ENCODE assay signal across 12 mouse cellular contexts in genomic region chr11:88645821-88646220, GRCm38 (mm10).
DNase-seq lines count a peak whose midpoint lies in the region; ATAC-seq and TF ChIP-seq lines count a peak whose summit lies in the region.
"Had no signal": no experiment of that assay in that cellular context is flagged by ENCODE, and none has a peak within 500 bp of the region (broad histone marks: within the 10 kb centered on the region; RNA-seq: fewer than 3 reads in every experiment).

No protein-coding gene starts in this region.

- no peak for DNase-seq in liver, postnatal 0 days
- no peak for DNase-seq in liver, embryonic 11.5 days (ENCODE audit: low spot score)
- no peak for DNase-seq in hindbrain, embryonic 14.5 days (ENCODE audit: low spot score)
- DNase-seq in adrenal gland, postnatal 10 days, result no peak
- DNase-seq in heart, adult 8-10 months (ENCODE audit: low spot score), result no peak
- DNase-seq: adrenal gland, postnatal 36 days; cerebellum, adult 11-12 months; kidney, postnatal 4 days had no signal

- H3K36me3 ChIP-seq in liver, postnatal 0 days (replicated peaks; ENCODE audit: insufficient read depth, low read length), result 0 out of 2 replicates have a peak, but pooled peaks cover 7% of the 10 kb centered on the region
- H3K36me3 ChIP-seq in liver, embryonic 11.5 days (ENCODE audit: control insufficient read depth, insufficient read depth, low read length), result peaks cover 5% of the 10 kb centered on the region; the same call in 1 of the 2 replicates
- peaks cover 4% of the 10 kb centered on the region for H3K36me3 ChIP-seq in forebrain, embryonic 12.5 days (replicated peaks)
- H3K36me3 ChIP-seq in hindbrain, embryonic 14.5 days (replicated peaks; ENCODE audit: control insufficient read depth, insufficient read depth), result peaks cover 3% of the 10 kb centered on the region; the same call in 1 of the 2 replicates
- no peaks in the 10 kb centered on the region for H3K36me3 ChIP-seq in neural tube, embryonic 15.5 days

- 0 out of 2 replicates have a peak, but pooled peaks have one; percentile 17 for TF ChIP-seq CTCF in liver, postnatal 0 days (IDR thresholded peaks at IDR 0.05; ENCODE audit: low read depth)

- H3K4me1 ChIP-seq in liver, postnatal 0 days (ENCODE audit: insufficient read depth), result 0 out of 2 replicates have a peak, but pooled peaks cover 4% of the 10 kb centered on the region
- H3K4me1 ChIP-seq in liver, embryonic 11.5 days (replicated peaks; ENCODE audit: control insufficient read depth, insufficient read depth, low read length), result 0 out of 2 replicates have a peak, but pooled peaks cover 12% of the 10 kb centered on the region
- peaks cover 85% of the 10 kb centered on the region for H3K4me1 ChIP-seq in forebrain, embryonic 12.5 days
- H3K4me1 ChIP-seq in hindbrain, embryonic 14.5 days (replicated peaks; ENCODE audit: control insufficient read depth, insufficient read depth, low read length), result peaks cover 58% of the 10 kb centered on the region
- peaks cover 61% of the 10 kb centered on the region for H3K4me1 ChIP-seq in neural tube, embryonic 15.5 days

- H3K9me3 ChIP-seq in liver, postnatal 0 days (ENCODE audit: low read length), result no peaks in the 10 kb centered on the region
- no peaks in the 10 kb centered on the region for H3K9me3 ChIP-seq in liver, embryonic 11.5 days (ENCODE audit: control insufficient read depth, low read length)
- H3K9me3 ChIP-seq in forebrain, embryonic 12.5 days, result no peaks in the 10 kb centered on the region
- no peaks in the 10 kb centered on the region for H3K9me3 ChIP-seq in hindbrain, embryonic 14.5 days (ENCODE audit: control insufficient read depth, low read length)
- no peaks in the 10 kb centered on the region for H3K9me3 ChIP-seq in neural tube, embryonic 15.5 days (replicated peaks)

- no peak for TF ChIP-seq EP300 in liver, postnatal 0 days (IDR thresholded peaks at IDR 0.05; ENCODE audit: low read depth)

- no peak overlapping the region for H3K9ac ChIP-seq in liver, postnatal 0 days (replicated peaks)
- no peak overlapping the region for H3K9ac ChIP-seq in liver, embryonic 11.5 days (ENCODE audit: low read depth, low read length)
- no peak overlapping the region for H3K9ac ChIP-seq in forebrain, embryonic 12.5 days
- no peak overlapping the region for H3K9ac ChIP-seq in hindbrain, embryonic 14.5 days
- H3K9ac ChIP-seq in neural tube, embryonic 15.5 days (replicated peaks), result no peak overlapping the region
- H3K9ac ChIP-seq: liver, embryonic 14.5 days had no signal

- no peak overlapping the region for H3K4me3 ChIP-seq in liver, postnatal 0 days (ENCODE audit: low read depth, low read length)
- H3K4me3 ChIP-seq in liver, embryonic 11.5 days (ENCODE audit: low read depth, low read length), result no peak overlapping the region
- no peak overlapping the region for H3K4me3 ChIP-seq in forebrain, embryonic 12.5 days (replicated peaks)
- H3K4me3 ChIP-seq in hindbrain, embryonic 14.5 days (replicated peaks; ENCODE audit: low read length), result no peak overlapping the region
- no peak overlapping the region for H3K4me3 ChIP-seq in neural tube, embryonic 15.5 days (replicated peaks)

- no peak overlapping the region for H3K4me2 ChIP-seq in liver, postnatal 0 days (ENCODE audit: low read depth, low read length)
- no peak overlapping the region for H3K4me2 ChIP-seq in liver, embryonic 11.5 days
- peak overlapping the region; percentile 31; the same call in 1 of the 2 replicates for H3K4me2 ChIP-seq in forebrain, embryonic 12.5 days
- no peak overlapping the region for H3K4me2 ChIP-seq in hindbrain, embryonic 14.5 days (replicated peaks)
- no peak overlapping the region for H3K4me2 ChIP-seq in neural tube, embryonic 15.5 days

- WGBS in liver, postnatal 0 days (ENCODE audit: insufficient replicate concordance), result 84% methylated on average over 7 of the region's 7 CpGs
- WGBS in liver, embryonic 11.5 days, result 77% methylated on average over 7 of the region's 7 CpGs
- 51% methylated on average over 7 of the region's 7 CpGs for WGBS in forebrain, embryonic 12.5 days
- WGBS in hindbrain, embryonic 14.5 days, result 61% methylated on average over 7 of the region's 7 CpGs
- WGBS in neural tube, embryonic 15.5 days, result 62% methylated on average over 7 of the region's 7 CpGs

- no peak for ATAC-seq in liver, postnatal 0 days
- no peak for ATAC-seq in liver, embryonic 11.5 days (replicated peaks; ENCODE audit: low FRiP score)
- no peak; the same call in 1 of the 2 replicates for ATAC-seq in forebrain, embryonic 12.5 days (ENCODE audit: low FRiP score)
- ATAC-seq in hindbrain, embryonic 14.5 days (ENCODE audit: low FRiP score), result no peak
- ATAC-seq in neural tube, embryonic 15.5 days (ENCODE audit: low FRiP score), result no peak

- H3K27ac ChIP-seq in liver, postnatal 0 days (ENCODE audit: low read depth), result no peak overlapping the region
- no peak overlapping the region for H3K27ac ChIP-seq in liver, embryonic 11.5 days (ENCODE audit: low read depth, low read length)
- peak overlapping the region; percentile 88 for H3K27ac ChIP-seq in forebrain, embryonic 12.5 days
- peak overlapping the region; percentile 56 for H3K27ac ChIP-seq in hindbrain, embryonic 14.5 days
- H3K27ac ChIP-seq in neural tube, embryonic 15.5 days (replicated peaks), result peak overlapping the region; percentile 63
- H3K27ac ChIP-seq: liver, embryonic 14.5 days; macrophage had no signal

- H3K27me3 ChIP-seq in liver, postnatal 0 days (ENCODE audit: insufficient read depth, low read length), result no peaks in the 10 kb centered on the region
- H3K27me3 ChIP-seq in liver, embryonic 11.5 days (replicated peaks; ENCODE audit: control insufficient read depth, insufficient read depth, low read length), result no peaks in the 10 kb centered on the region
- no peaks in the 10 kb centered on the region for H3K27me3 ChIP-seq in forebrain, embryonic 12.5 days
- no peaks in the 10 kb centered on the region for H3K27me3 ChIP-seq in hindbrain, embryonic 14.5 days (ENCODE audit: control insufficient read depth, insufficient read depth, low read length)
- H3K27me3 ChIP-seq in neural tube, embryonic 15.5 days (replicated peaks), result no peaks in the 10 kb centered on the region

Comparison
In these comparisons a context has a peak if more than half of its experiments do, and no peak if none do; other contexts are left out.
1. H3K27ac ChIP-seq: peak in forebrain, embryonic 12.5 days (single experiment), hindbrain, embryonic 14.5 days (single experiment) and neural tube, embryonic 15.5 days (single experiment); none in liver, postnatal 0 days (single experiment) and liver, embryonic 11.5 days (single experiment).